Mouse (Mus musculus): ENCODE data around the gene Rnf146. TPM values are rescaled to one million over a fixed set of nuclear protein-coding genes. Genes with fewer than 3 reads are reported as not detected.

The Rnf146 gene
- total and polyA plus RNA-seq, 2 experiments from 2014 or later: 37.3 to 39.3 TPM

GRCm38 (mm10) chr10:29361464-29362196, 612 bp downstream of the Rnf146 start:
- no peaks in the 10 kb centered on the region for H3K9me3 ChIP-seq (replicated peaks; ENCODE audit: control insufficient read depth, low read length)
- H3K4me1 ChIP-seq (ENCODE audit: control insufficient read depth, insufficient read depth): peaks cover 27% of the 10 kb centered on the region
- peak overlapping the region; percentile 99 for H3K27ac ChIP-seq (ENCODE audit: low read depth)
- H3K36me3 ChIP-seq (replicated peaks; ENCODE audit: control insufficient read depth, insufficient read depth, low read length): no peaks in the 10 kb centered on the region
- 1% methylated on average over 67 of the region's 100 CpGs for WGBS
- DNase-seq (ENCODE audit: low spot score): peak; percentile 81
- peak; percentile 95 for ATAC-seq (ENCODE audit: insufficient read depth, low read depth)
- peak overlapping the region; percentile 80 for H3K4me2 ChIP-seq (ENCODE audit: low read depth, low read length)
- peak overlapping the region; percentile 96 for H3K4me3 ChIP-seq (ENCODE audit: low read depth, low read length)
- TF ChIP-seq CTCF (IDR thresholded peaks at IDR 0.05; ENCODE audit: low read depth): no peak
- TF ChIP-seq EP300 (IDR thresholded peaks at IDR 0.05; ENCODE audit: low read depth): no peak
- no peaks in the 10 kb centered on the region for H3K27me3 ChIP-seq (ENCODE audit: control insufficient read depth, insufficient read depth, low read length)
- peak overlapping the region; percentile 91 for H3K9ac ChIP-seq (replicated peaks; ENCODE audit: low read depth, low read length)

- Histone ChIP-seq H3K4me1 (ENCODE audit: control insufficient read depth, insufficient read depth) (peaks cover 31% of the 10 kb centered on the region), H3K4me2 (ENCODE audit: low read depth, low read length) (peak overlapping the region; percentile 80), H3K4me3 (ENCODE audit: low read depth, low read length) (peak overlapping the region; percentile 96), H3K9me3 (replicated peaks; ENCODE audit: control insufficient read depth, low read length) (no peaks in the 10 kb centered on the region), H3K27me3 (ENCODE audit: control insufficient read depth, insufficient read depth, low read length) (no peaks in the 10 kb centered on the region), H3K9ac (replicated peaks; ENCODE audit: low read depth, low read length) (peak overlapping the region; percentile 91), H3K27ac (ENCODE audit: low read depth) (peak overlapping the region; percentile 99), H3K36me3 (replicated peaks; ENCODE audit: control insufficient read depth, insufficient read depth, low read length) (no peaks in the 10 kb centered on the region)
- TF ChIP-seq CTCF (IDR thresholded peaks at IDR 0.05; ENCODE audit: low read depth): no peak
- TF ChIP-seq EP300 (IDR thresholded peaks at IDR 0.05; ENCODE audit: low read depth): no peak
- ATAC-seq (ENCODE audit: insufficient read depth, low read depth): no peak
- DNase-seq (ENCODE audit: low spot score): peak; percentile 16
- WGBS: under 1% methylated on average over 6 of the region's 6 CpGs
Observed at GRCm38 (mm10) chr10:29361095-29361463, 1.2 kb downstream of the Rnf146 start.

DNA sequence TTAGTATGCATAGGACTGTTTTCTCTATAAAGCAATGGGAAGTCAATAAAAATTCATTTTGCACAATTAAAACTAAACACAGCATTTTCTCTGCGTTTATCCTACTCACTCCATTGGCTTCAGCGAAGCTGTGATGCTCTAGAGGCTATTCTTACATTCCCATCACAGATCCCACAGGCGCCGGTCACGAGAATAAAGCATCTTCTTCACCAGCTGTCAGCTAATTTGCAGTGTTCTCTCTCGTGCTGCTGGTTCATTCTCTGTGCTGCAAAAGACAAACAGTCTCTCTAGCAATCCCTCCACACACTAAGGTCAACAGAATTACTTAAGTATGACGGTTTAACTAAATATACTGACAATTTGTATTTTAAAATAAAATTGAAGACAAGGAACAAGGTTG, 8.1 kb downstream of the Rnf146 start:
- peaks cover 36% of the 10 kb centered on the region for H3K4me1 ChIP-seq (ENCODE audit: control insufficient read depth, insufficient read depth)
- H3K4me2 ChIP-seq (ENCODE audit: low read depth, low read length): no peak overlapping the region
- WGBS: 75% methylated on average over 7 of the region's 7 CpGs
- no peaks in the 10 kb centered on the region for H3K27me3 ChIP-seq (ENCODE audit: control insufficient read depth, insufficient read depth, low read length)
- TF ChIP-seq EP300 (IDR thresholded peaks at IDR 0.05; ENCODE audit: low read depth) (no peak), CTCF (IDR thresholded peaks at IDR 0.05; ENCODE audit: low read depth) (no peak)
- no peak overlapping the region for H3K4me3 ChIP-seq (ENCODE audit: low read depth, low read length)
- H3K9ac ChIP-seq (replicated peaks; ENCODE audit: low read depth, low read length): no peak overlapping the region
- peaks cover 23% of the 10 kb centered on the region; the same call in 1 of the 2 replicates for H3K36me3 ChIP-seq (replicated peaks; ENCODE audit: control insufficient read depth, insufficient read depth, low read length)
- ATAC-seq (ENCODE audit: insufficient read depth, low read depth): no peak
- no peak overlapping the region for H3K27ac ChIP-seq (ENCODE audit: low read depth)
- DNase-seq (ENCODE audit: low spot score): no peak
- no peaks in the 10 kb centered on the region for H3K9me3 ChIP-seq (replicated peaks; ENCODE audit: control insufficient read depth, low read length)

- no peak overlapping the region for H3K9ac ChIP-seq (replicated peaks; ENCODE audit: low read depth, low read length)
- H3K4me1 ChIP-seq (ENCODE audit: control insufficient read depth, insufficient read depth): peaks cover 30% of the 10 kb centered on the region
- H3K4me2 ChIP-seq (ENCODE audit: low read depth, low read length): no peak overlapping the region
- H3K36me3 ChIP-seq (replicated peaks; ENCODE audit: control insufficient read depth, insufficient read depth, low read length): peaks cover 26% of the 10 kb centered on the region
- H3K27ac ChIP-seq (ENCODE audit: low read depth): no peak overlapping the region
- WGBS: 17% methylated on average over 3 of the region's 3 CpGs
- no peaks in the 10 kb centered on the region for H3K27me3 ChIP-seq (ENCODE audit: control insufficient read depth, insufficient read depth, low read length)
- TF ChIP-seq CTCF (IDR thresholded peaks at IDR 0.05; ENCODE audit: low read depth) (no peak), EP300 (IDR thresholded peaks at IDR 0.05; ENCODE audit: low read depth) (no peak)
- H3K9me3 ChIP-seq (replicated peaks; ENCODE audit: control insufficient read depth, low read length): no peaks in the 10 kb centered on the region
- no peak for DNase-seq (ENCODE audit: low spot score)
- no peak overlapping the region for H3K4me3 ChIP-seq (ENCODE audit: low read depth, low read length)
- no peak for ATAC-seq (ENCODE audit: insufficient read depth, low read depth)
Observed at GRCm38 (mm10) chr10:29352575-29352974, 9.7 kb downstream of the Rnf146 start.

DNA sequence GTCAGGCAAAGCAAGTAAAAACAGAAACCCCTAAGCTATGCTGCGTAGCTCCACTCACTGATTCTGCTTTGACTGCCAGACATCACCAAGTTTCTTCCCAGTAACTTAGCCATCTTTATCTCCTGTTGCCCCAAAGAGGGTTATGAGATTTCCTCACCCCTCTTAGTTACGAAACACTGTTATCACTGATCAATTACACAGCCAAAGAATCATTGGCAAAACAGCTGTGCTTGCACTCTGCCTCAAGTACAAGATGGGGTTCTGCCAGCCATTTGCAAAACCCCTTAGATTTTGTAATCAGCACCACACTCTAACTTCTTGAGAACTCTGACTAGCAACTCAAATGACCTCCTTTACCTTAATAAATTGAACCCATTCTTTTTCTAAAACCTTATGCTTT, 10.8 kb downstream of the Rnf146 start:
- TF ChIP-seq CTCF (IDR thresholded peaks at IDR 0.05; ENCODE audit: low read depth) (no peak), EP300 (IDR thresholded peaks at IDR 0.05; ENCODE audit: low read depth) (no peak)
- no peak overlapping the region for H3K27ac ChIP-seq (ENCODE audit: low read depth)

DNA sequence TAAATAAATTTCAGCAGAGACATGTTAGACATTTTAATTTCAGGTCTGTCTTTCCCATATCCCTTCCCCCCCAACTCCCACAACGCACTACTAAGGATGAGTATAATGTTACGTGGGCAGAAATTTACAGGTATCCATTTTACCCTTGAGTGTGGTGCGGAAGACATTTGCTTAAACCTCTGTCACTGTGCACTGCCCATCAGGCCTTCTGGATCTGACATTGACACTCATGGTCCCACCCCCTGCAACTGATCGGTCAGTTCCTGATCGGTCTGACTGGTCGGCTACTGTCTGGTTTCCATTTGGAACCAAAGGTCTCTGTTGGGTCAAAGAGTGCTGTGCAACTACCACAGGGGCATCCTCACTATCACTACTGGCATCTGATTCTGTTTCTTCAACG, 15.6 kb downstream of the Rnf146 start:
- Histone ChIP-seq H3K4me3 (ENCODE audit: low read depth, low read length) (no peak overlapping the region), H3K4me1 (ENCODE audit: control insufficient read depth, insufficient read depth) (no peaks in the 10 kb centered on the region), H3K27me3 (ENCODE audit: control insufficient read depth, insufficient read depth, low read length) (no peaks in the 10 kb centered on the region), H3K27ac (ENCODE audit: low read depth) (no peak overlapping the region), H3K4me2 (ENCODE audit: low read depth, low read length) (no peak overlapping the region), H3K9ac (replicated peaks; ENCODE audit: low read depth, low read length) (no peak overlapping the region), H3K36me3 (replicated peaks; ENCODE audit: control insufficient read depth, insufficient read depth, low read length) (peaks cover 34% of the 10 kb centered on the region), H3K9me3 (replicated peaks; ENCODE audit: control insufficient read depth, low read length) (no peaks in the 10 kb centered on the region)
- no peak for ATAC-seq (ENCODE audit: insufficient read depth, low read depth)
- no peak for DNase-seq (ENCODE audit: low spot score)
- 91% methylated on average over 7 of the region's 7 CpGs for WGBS
- TF ChIP-seq EP300 (IDR thresholded peaks at IDR 0.05; ENCODE audit: low read depth): no peak
- no peak for TF ChIP-seq CTCF (IDR thresholded peaks at IDR 0.05; ENCODE audit: low read depth)

More for the DNA sequence above, 10.8 kb downstream of the Rnf146 start:
- H3K4me2 ChIP-seq (ENCODE audit: low read depth, low read length): no peak overlapping the region
- peaks cover 20% of the 10 kb centered on the region; the same call in 1 of the 2 replicates for H3K4me1 ChIP-seq (ENCODE audit: control insufficient read depth, insufficient read depth)
- WGBS: 84% methylated on average over 2 of the region's 2 CpGs
- H3K4me3 ChIP-seq (ENCODE audit: low read depth, low read length): no peak overlapping the region
- DNase-seq (ENCODE audit: low spot score) (no peak), ATAC-seq (ENCODE audit: insufficient read depth, low read depth) (no peak)
- H3K9me3 ChIP-seq (replicated peaks; ENCODE audit: control insufficient read depth, low read length): no peaks in the 10 kb centered on the region
- no peaks in the 10 kb centered on the region for H3K27me3 ChIP-seq (ENCODE audit: control insufficient read depth, insufficient read depth, low read length)
- no peak overlapping the region for H3K9ac ChIP-seq (replicated peaks; ENCODE audit: low read depth, low read length)
- peaks cover 38% of the 10 kb centered on the region for H3K36me3 ChIP-seq (replicated peaks; ENCODE audit: control insufficient read depth, insufficient read depth, low read length)
